13 mouse cellular contexts compared by ENCODE assay signal in genomic region chr14:14971056-14971455, GRCm38 (mm10).
DNase-seq lines count a peak whose midpoint lies in the region; ATAC-seq lines count a peak whose summit lies in the region.
"Had no signal": no experiment of that assay in that cellular context is flagged by ENCODE, and none has a peak within 500 bp of the region (broad histone marks: within the 10 kb centered on the region; RNA-seq: fewer than 3 reads in every experiment).

No protein-coding gene starts in this region.

- WGBS in heart, embryonic 16.5 days: 28% methylated on average over 4 of the region's 4 CpGs
- WGBS in intestine, embryonic 16.5 days: 51% methylated on average over 4 of the region's 4 CpGs

- H3K27me3 ChIP-seq in heart, embryonic 16.5 days (ENCODE audit: control insufficient read depth, insufficient read depth, low read length): no peaks in the 10 kb centered on the region
- H3K27me3 ChIP-seq in intestine, embryonic 16.5 days (replicated peaks; ENCODE audit: control insufficient read depth, insufficient read depth, low read length): no peaks in the 10 kb centered on the region
- H3K27me3 ChIP-seq: heart, embryonic 13.5 days; limb, embryonic 15.5 days had no signal

- 0 out of 2 replicates have a peak, but pooled peaks have one; percentile 45 for ATAC-seq in heart, embryonic 16.5 days (replicated peaks; ENCODE audit: extremely low read depth, insufficient read depth, low FRiP score)
- peak; percentile 76 for ATAC-seq in intestine, embryonic 16.5 days
- ATAC-seq in monocyte, adult 5-6 weeks (replicated peaks; ENCODE audit: insufficient number of reproducible peaks, low FRiP score, low TSS enrichment, poor library complexity, severe bottlenecking): peak; percentile 82

- H3K4me3 ChIP-seq in heart, embryonic 16.5 days (ENCODE audit: low read length): no peak overlapping the region
- no peak overlapping the region for H3K4me3 ChIP-seq in intestine, embryonic 16.5 days (ENCODE audit: low read length)
- H3K4me3 ChIP-seq: heart, embryonic 13.5 days; left cerebral cortex, adult 2 months; limb, embryonic 15.5 days; midbrain, embryonic 10.5 days had no signal

- H3K4me2 ChIP-seq in heart, embryonic 16.5 days (ENCODE audit: low read depth, low read length): no peak overlapping the region
- H3K4me2 ChIP-seq in intestine, embryonic 16.5 days (ENCODE audit: low read depth, low read length): no peak overlapping the region
- H3K4me2 ChIP-seq: heart, embryonic 13.5 days; limb, embryonic 15.5 days had no signal

- H3K27ac ChIP-seq in heart, embryonic 16.5 days (ENCODE audit: low read length): no peak overlapping the region
- no peak overlapping the region for H3K27ac ChIP-seq in intestine, embryonic 16.5 days (ENCODE audit: low read length)
- H3K27ac ChIP-seq: heart, embryonic 13.5 days; left cerebral cortex, adult 2 months; limb, embryonic 15.5 days; midbrain, embryonic 10.5 days had no signal

- H3K9ac ChIP-seq in heart, embryonic 16.5 days (ENCODE audit: low read length): no peak overlapping the region
- H3K9ac ChIP-seq in intestine, embryonic 16.5 days (ENCODE audit: low read depth, low read length): no peak overlapping the region
- H3K9ac ChIP-seq: heart, embryonic 13.5 days; limb, embryonic 15.5 days had no signal

- no peak for DNase-seq in heart, postnatal 14 days
- peak; percentile 22 for DNase-seq in Muller cell, postnatal 12 days (ENCODE audit: inconsistent ontology term)
- DNase-seq in MN1 (ENCODE audit: low spot score): no peak
- DNase-seq in right cerebral cortex, adult 2 months (ENCODE audit: low spot score in 2 of 2): no peak
- DNase-seq: kidney, postnatal 36 days; thymus, postnatal 36 days had no signal

- intact Hi-C loops in heart, postnatal 14 days (cut with DNase I): no loop called here

- H3K36me3 ChIP-seq in heart, embryonic 16.5 days (ENCODE audit: control insufficient read depth, insufficient read depth): no peaks in the 10 kb centered on the region
- no peaks in the 10 kb centered on the region for H3K36me3 ChIP-seq in intestine, embryonic 16.5 days (ENCODE audit: control insufficient read depth, insufficient read depth, low read length)
- H3K36me3 ChIP-seq: heart, embryonic 13.5 days; limb, embryonic 15.5 days; midbrain, embryonic 10.5 days had no signal

- no peaks in the 10 kb centered on the region for H3K9me3 ChIP-seq in heart, embryonic 16.5 days (replicated peaks; ENCODE audit: control insufficient read depth, low read length)
- no peaks in the 10 kb centered on the region for H3K9me3 ChIP-seq in intestine, embryonic 16.5 days (ENCODE audit: control insufficient read depth, low read length)
- H3K9me3 ChIP-seq: heart, embryonic 13.5 days; limb, embryonic 15.5 days; midbrain, embryonic 10.5 days had no signal

- H3K4me1 ChIP-seq in heart, embryonic 16.5 days (ENCODE audit: control insufficient read depth, insufficient read depth, low read length): no peaks in the 10 kb centered on the region
- H3K4me1 ChIP-seq in intestine, embryonic 16.5 days (ENCODE audit: control insufficient read depth, insufficient read depth, low read length): no peaks in the 10 kb centered on the region
- H3K4me1 ChIP-seq: limb, embryonic 15.5 days; midbrain, embryonic 10.5 days had no signal
